Mouse (Mus musculus): ENCODE measurements around the gene Sbf1. TPM values are rescaled to one million over a fixed set of nuclear protein-coding genes. Genes with fewer than 3 reads are reported as not detected.

Gene Sbf1
- polyA plus RNA-seq, 1 experiment from 2014 or later, result 30.0 TPM

DNA sequence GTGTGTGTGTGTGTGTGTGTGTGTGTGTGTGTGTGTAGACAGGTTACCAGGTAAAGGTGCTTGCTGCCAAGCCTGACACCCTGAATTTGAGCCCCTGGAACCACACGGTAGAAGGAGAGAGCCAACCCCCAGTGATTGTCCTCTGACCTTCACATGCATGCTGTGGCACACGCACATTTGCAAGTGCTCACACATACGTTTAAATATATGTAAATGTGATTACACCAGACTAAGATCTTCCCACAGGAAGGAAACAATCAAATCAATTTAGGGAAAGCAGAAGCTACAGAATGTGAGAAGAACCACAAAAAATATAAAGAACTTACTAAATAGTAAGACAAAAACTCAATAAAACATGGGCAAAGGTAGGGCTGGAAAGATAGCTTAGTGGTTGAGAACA lies 25.0 kb upstream of the Sbf1 start:
- Histone ChIP-seq H3K27me3 (ENCODE audit: insufficient read depth, low read length) (no peaks in the 10 kb centered on the region), H3K4me1 (replicated peaks; ENCODE audit: insufficient read depth, low read length) (no peaks in the 10 kb centered on the region), H3K27ac (no peak overlapping the region), H3K9me3 (replicated peaks; ENCODE audit: low read length) (no peaks in the 10 kb centered on the region), H3K4me3 (replicated peaks; ENCODE audit: low read depth, low read length) (no peak overlapping the region), H3K36me3 (ENCODE audit: insufficient read depth, low read length) (no peaks in the 10 kb centered on the region), H3K9ac (ENCODE audit: low read depth, low read length) (no peak overlapping the region), H3K4me2 (ENCODE audit: low read length) (no peak overlapping the region)
- ATAC-seq (replicated peaks; ENCODE audit: low FRiP score, low read depth) (no peak), DNase-seq (ENCODE audit: low spot score) (no peak)
- no peak for TF ChIP-seq CTCF (IDR thresholded peaks at IDR 0.05; ENCODE audit: low read depth)
- 83% methylated on average over 3 of the region's 3 CpGs for WGBS

DNA sequence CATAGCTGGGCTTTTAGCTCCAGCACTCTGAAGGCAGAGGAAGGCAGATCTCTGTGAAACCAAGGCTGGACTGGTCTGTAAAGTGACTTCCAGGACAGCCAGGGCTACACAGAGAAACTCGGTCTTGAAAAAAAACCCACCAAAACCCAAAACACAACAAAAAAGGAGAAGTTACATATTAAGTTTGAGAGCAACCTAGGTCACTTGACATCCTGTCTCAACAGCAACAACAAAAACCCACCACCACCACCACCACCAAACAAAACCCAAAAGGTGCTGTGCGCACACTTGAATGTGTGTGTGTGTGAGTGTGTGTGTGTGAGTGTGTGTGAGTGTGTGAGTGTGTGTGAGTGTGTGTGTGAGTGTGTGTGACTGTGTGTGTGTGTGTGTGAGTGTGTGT lies 24.6 kb upstream of the Sbf1 start:
- Histone ChIP-seq H3K27ac (no peak overlapping the region), H3K9me3 (replicated peaks; ENCODE audit: low read length) (no peaks in the 10 kb centered on the region), H3K4me3 (replicated peaks; ENCODE audit: low read depth, low read length) (no peak overlapping the region), H3K4me1 (replicated peaks; ENCODE audit: insufficient read depth, low read length) (no peaks in the 10 kb centered on the region), H3K4me2 (ENCODE audit: low read length) (no peak overlapping the region), H3K27me3 (ENCODE audit: insufficient read depth, low read length) (no peaks in the 10 kb centered on the region), H3K9ac (ENCODE audit: low read depth, low read length) (no peak overlapping the region), H3K36me3 (ENCODE audit: insufficient read depth, low read length) (no peaks in the 10 kb centered on the region)
- ATAC-seq (replicated peaks; ENCODE audit: low FRiP score, low read depth) (no peak), DNase-seq (ENCODE audit: low spot score) (no peak)
- TF ChIP-seq CTCF (IDR thresholded peaks at IDR 0.05; ENCODE audit: low read depth), result no peak
- WGBS, result 88% methylated on average over 2 of the region's 2 CpGs

DNA sequence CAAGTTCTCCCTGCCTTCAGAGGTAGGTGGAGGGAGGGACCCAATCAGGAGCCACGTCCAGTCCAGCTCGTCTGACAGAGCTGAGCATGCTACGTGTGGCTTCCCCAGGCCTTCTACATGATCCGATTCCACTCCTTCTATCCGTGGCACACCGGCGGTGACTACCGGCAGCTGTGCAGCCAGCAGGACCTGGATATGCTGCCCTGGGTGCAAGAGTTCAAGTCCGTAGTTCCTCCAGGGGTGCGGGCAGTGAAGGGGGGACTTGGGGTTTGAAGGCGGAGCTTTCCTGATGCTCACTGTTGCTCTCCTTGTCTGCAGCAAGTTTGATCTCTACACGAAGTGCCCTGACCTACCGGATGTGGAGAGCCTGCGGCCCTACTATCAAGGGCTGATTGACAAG lies 21.3 kb upstream of the Sbf1 start:
- H3K4me1 ChIP-seq (replicated peaks; ENCODE audit: insufficient read depth, low read length), result no peaks in the 10 kb centered on the region
- H3K36me3 ChIP-seq (ENCODE audit: insufficient read depth, low read length), result no peaks in the 10 kb centered on the region
- no peak overlapping the region for H3K27ac ChIP-seq
- no peaks in the 10 kb centered on the region for H3K27me3 ChIP-seq (ENCODE audit: insufficient read depth, low read length)
- ATAC-seq (replicated peaks; ENCODE audit: low FRiP score, low read depth) (no peak), DNase-seq (ENCODE audit: low spot score) (no peak)
- TF ChIP-seq CTCF (IDR thresholded peaks at IDR 0.05; ENCODE audit: low read depth), result no peak
- WGBS, result 81% methylated on average over 14 of the region's 14 CpGs
- H3K9me3 ChIP-seq (replicated peaks; ENCODE audit: low read length), result no peaks in the 10 kb centered on the region
- no peak overlapping the region for H3K4me2 ChIP-seq (ENCODE audit: low read length)
- H3K4me3 ChIP-seq (replicated peaks; ENCODE audit: low read depth, low read length), result no peak overlapping the region
- H3K9ac ChIP-seq (ENCODE audit: low read depth, low read length), result no peak overlapping the region

DNA sequence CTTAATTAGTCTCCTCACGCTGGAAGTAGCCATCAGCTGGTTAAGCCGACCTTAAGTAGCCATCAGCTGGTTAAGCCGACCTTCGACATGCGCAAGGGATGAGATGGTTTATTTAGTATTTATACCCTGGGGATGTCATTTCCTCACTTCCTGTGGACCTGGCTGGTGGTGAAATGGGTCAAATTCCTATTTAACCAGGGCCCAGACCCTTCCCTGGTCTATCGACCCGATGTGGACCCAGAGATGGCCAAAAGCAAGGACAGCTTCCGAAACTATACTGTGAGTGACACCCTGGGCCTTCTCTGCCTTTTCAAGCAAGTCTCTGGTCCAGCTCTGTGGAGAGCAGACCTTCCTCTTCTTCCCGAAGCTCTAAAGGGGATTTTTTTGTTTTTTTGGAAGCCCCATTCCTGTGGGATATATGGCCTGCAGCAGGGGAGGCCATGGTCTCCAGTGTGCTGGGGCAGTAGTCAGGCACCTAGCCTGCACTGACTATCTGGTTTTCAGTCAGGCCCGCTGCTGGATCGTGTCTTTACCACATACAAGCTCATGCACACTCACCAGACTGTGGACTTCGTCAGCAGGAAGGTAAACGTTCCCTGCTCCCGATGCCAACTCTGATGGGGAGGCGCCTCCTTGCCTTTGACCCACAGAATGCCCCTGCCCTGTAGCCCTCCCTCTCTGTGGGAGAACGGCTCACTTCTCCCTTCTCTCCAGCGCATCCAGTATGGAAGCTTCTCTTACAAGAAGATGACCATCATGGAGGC lies 19.8 kb upstream of the Sbf1 start:
- no peak for TF ChIP-seq CTCF (IDR thresholded peaks at IDR 0.05; ENCODE audit: low read depth)
- Histone ChIP-seq H3K4me1 (replicated peaks; ENCODE audit: insufficient read depth, low read length) (no peaks in the 10 kb centered on the region), H3K27me3 (ENCODE audit: insufficient read depth, low read length) (no peaks in the 10 kb centered on the region), H3K9me3 (replicated peaks; ENCODE audit: low read length) (no peaks in the 10 kb centered on the region), H3K27ac (no peak overlapping the region), H3K4me2 (ENCODE audit: low read length) (no peak overlapping the region), H3K4me3 (replicated peaks; ENCODE audit: low read depth, low read length) (no peak overlapping the region), H3K9ac (ENCODE audit: low read depth, low read length) (no peak overlapping the region), H3K36me3 (ENCODE audit: insufficient read depth, low read length) (no peaks in the 10 kb centered on the region)
- ATAC-seq (replicated peaks; ENCODE audit: low FRiP score, low read depth) (no peak), DNase-seq (ENCODE audit: low spot score) (no peak)
- 76% methylated on average over 17 of the region's 17 CpGs for WGBS

DNA sequence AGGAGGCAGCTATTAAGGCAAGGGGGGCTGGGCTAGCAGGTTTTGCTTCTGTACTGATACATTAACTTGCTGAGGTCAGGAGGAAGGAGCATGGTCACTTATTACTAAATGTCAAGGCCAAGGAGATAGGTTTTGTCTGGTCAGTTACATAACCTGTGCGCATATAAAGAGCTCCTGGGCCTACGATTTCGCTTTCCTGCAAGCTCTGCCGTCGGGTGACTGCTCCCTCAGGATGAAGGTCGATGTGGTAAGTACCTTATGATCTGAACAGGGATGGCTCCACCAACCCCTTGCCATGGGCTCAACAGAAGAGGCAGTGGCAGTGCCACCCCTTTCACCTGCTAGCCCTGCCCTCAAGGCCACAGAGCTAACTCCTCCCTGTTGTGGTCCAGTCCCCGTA lies 19.2 kb upstream of the Sbf1 start, which contains the start of gene Miox:
Gene Miox (plus strand): TSS at position 128 of the 400 bp plus-strand sequence.
- WGBS, result 77% methylated on average over 7 of the region's 7 CpGs
- Histone ChIP-seq H3K4me1 (replicated peaks; ENCODE audit: insufficient read depth, low read length) (no peaks in the 10 kb centered on the region), H3K9me3 (replicated peaks; ENCODE audit: low read length) (no peaks in the 10 kb centered on the region), H3K36me3 (ENCODE audit: insufficient read depth, low read length) (no peaks in the 10 kb centered on the region), H3K4me3 (replicated peaks; ENCODE audit: low read depth, low read length) (no peak within 1 kb of the TSS), H3K27ac (no peak within 1 kb of the TSS), H3K4me2 (ENCODE audit: low read length) (no peak within 1 kb of the TSS), H3K9ac (ENCODE audit: low read depth, low read length) (no peak within 1 kb of the TSS), H3K27me3 (ENCODE audit: insufficient read depth, low read length) (no peaks in the 10 kb centered on the region)
- no peak for TF ChIP-seq CTCF (IDR thresholded peaks at IDR 0.05; ENCODE audit: low read depth)
- no peak for DNase-seq (ENCODE audit: low spot score)
- 0 out of 2 replicates have a peak, but pooled peaks have one; percentile 46 for ATAC-seq (replicated peaks; ENCODE audit: low FRiP score, low read depth)

DNA sequence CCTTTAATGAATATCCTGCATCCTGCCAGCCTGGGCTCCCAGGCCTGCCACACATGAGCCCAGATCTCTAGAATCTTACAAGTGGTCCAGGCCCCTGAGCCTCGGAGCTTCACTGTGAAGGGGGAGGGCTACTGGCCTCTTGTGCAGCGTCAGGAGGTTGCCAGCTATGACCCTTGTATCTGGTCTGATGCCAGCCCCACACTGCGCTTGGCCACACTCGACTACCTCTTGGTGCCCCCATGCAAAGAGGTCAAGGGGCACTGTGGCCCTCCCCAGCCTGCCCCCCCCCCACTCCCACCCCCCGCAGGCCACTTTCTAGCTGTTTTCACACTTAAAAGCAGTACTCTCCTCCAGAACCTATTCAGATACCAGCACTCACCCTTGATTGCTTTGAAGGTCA lies 11.3 kb upstream of the Sbf1 start:
- TF ChIP-seq CTCF (IDR thresholded peaks at IDR 0.05; ENCODE audit: low read depth), result no peak
- Histone ChIP-seq H3K9me3 (replicated peaks; ENCODE audit: low read length) (no peaks in the 10 kb centered on the region), H3K4me2 (ENCODE audit: low read length) (no peak overlapping the region), H3K4me1 (replicated peaks; ENCODE audit: insufficient read depth, low read length) (peaks cover 4% of the 10 kb centered on the region; the same call in 1 of the 2 replicates), H3K36me3 (ENCODE audit: insufficient read depth, low read length) (no peaks in the 10 kb centered on the region), H3K27me3 (ENCODE audit: insufficient read depth, low read length) (no peaks in the 10 kb centered on the region), H3K4me3 (replicated peaks; ENCODE audit: low read depth, low read length) (no peak overlapping the region), H3K27ac (no peak overlapping the region), H3K9ac (ENCODE audit: low read depth, low read length) (no peak overlapping the region)
- WGBS, result 46% methylated on average over 5 of the region's 5 CpGs
- DNase-seq (ENCODE audit: low spot score), result no peak
- ATAC-seq (replicated peaks; ENCODE audit: low FRiP score, low read depth), result peak; percentile 68

Measured in kidney, postnatal 0 days (tissue).